Mouse (Mus musculus) liver, postnatal 0 days (tissue): Measurements from ENCODE around the gene Qser1. TPM values are rescaled to one million over a fixed set of nuclear protein-coding genes. Genes with fewer than 3 reads are reported as not detected.

ENCODE experiments used
- ATAC-seq: fragments of 200-750 bp; cut with Nextera tagmentation; 2 replicates; pipeline ENCODE4 v1.8.0; 2017; ENCODE audit warnings: mild to moderate bottlenecking, moderate library complexity
- DNase-seq: peaks from one replicate; pipeline ENCODE4 v3.0.0-alpha.2; 2016
- H3K27ac ChIP-seq: fragments of 300-500 bp; sonication (generic); 2 replicates; pipeline ENCODE4 v1.5.1; 2014; ENCODE audit warnings: antibody characterized with exemption, moderate library complexity, mild to moderate bottlenecking, low read depth
- H3K27me3 ChIP-seq: fragments of 300-500 bp; sonication (generic); 2 replicates; pipeline ENCODE4 v1.6.1; 2014; ENCODE audit warnings: low read length, control low read depth, mixed read lengths; ENCODE audit not compliant: insufficient read depth
- H3K36me3 ChIP-seq: fragments of 300-500 bp; sonication (generic); replicated peaks from 2 replicates; pipeline ENCODE4 v1.6.1; 2014; ENCODE audit warnings: mild to moderate bottlenecking, control low read depth, low read length, moderate library complexity, mixed read lengths; ENCODE audit not compliant: insufficient read depth
- H3K4me1 ChIP-seq: fragments of 300-500 bp; sonication (generic); 2 replicates; pipeline ENCODE4 v1.6.1; 2014; ENCODE audit warnings: antibody characterized with exemption, mild to moderate bottlenecking, control low read depth; ENCODE audit not compliant: insufficient read depth
- H3K4me2 ChIP-seq: fragments of 300-500 bp; sonication (generic); 2 replicates; pipeline ENCODE4 v1.6.1; 2014; ENCODE audit warnings: low read depth, mild to moderate bottlenecking, low read length, moderate library complexity, mixed read lengths
- H3K4me3 ChIP-seq: fragments of 300-500 bp; sonication (generic); 2 replicates; pipeline ENCODE4 v1.5.1; 2014; ENCODE audit warnings: low read depth, low read length
- H3K9ac ChIP-seq: fragments of 300-500 bp; sonication (generic); replicated peaks from 2 replicates; pipeline ENCODE4 v1.6.1; 2014; ENCODE audit warnings: mild to moderate bottlenecking, moderate library complexity
- H3K9me3 ChIP-seq: fragments of 300-500 bp; sonication (generic); 2 replicates; pipeline ENCODE4 v1.6.1; 2016; ENCODE audit warnings: mild to moderate bottlenecking, control low read depth, low read length, mixed read lengths
- CTCF ChIP-seq: sonication (generic); IDR thresholded peaks from 2 replicates; pipeline ENCODE4 v1.5.1; 2016; ENCODE audit warnings: antibody characterized with exemption, low read depth
- EP300 ChIP-seq: IDR thresholded peaks from 2 replicates; pipeline ENCODE4 v1.6.1; 2016; ENCODE audit warnings: antibody characterized with exemption, low read depth, mild to moderate bottlenecking
- WGBS: fragments of 180-500 bp; shearing (Covaris S2); extraction: QIAGEN DNeasy Blood & Tissue Kit; methylation state at CpG from one replicate; pipeline ENCODE4 v1.1.7; 2014; ENCODE audit not compliant: insufficient replicate concordance; 5-methylcytosine and 5-hydroxymethylcytosine counted together
- polyA plus RNA-seq: library from polyadenylated mRNA; unstranded; fragments of >200 nt; fragmentation: Nextera tagmentation; extraction: Ambion mirVana; gene quantifications from 2 replicates; pipeline ENCODE4 v1.2.1, GENCODE M21; 2015

Gene Qser1
- polyA plus RNA-seq, 1 experiment from 2014 or later, result 1.2 TPM

GRCm38 (mm10) chr2:104732562-104733256 is 83.9 kb downstream of the Qser1 start:
- DNase-seq (no peak), ATAC-seq (peak; percentile 60)
- Histone ChIP-seq H3K9ac (no peak overlapping the region), H3K4me1 (no peaks in the 10 kb centered on the region; the same call in none of the 2 replicates), H3K9me3 (no peaks in the 10 kb centered on the region), H3K27ac (peak overlapping the region; percentile 58), H3K27me3 (no peaks in the 10 kb centered on the region), H3K4me2 (peak overlapping the region; percentile 50; the same call in 1 of the 2 replicates), H3K4me3 (no peak overlapping the region), H3K36me3 (no peaks in the 10 kb centered on the region)
- 38% methylated on average over 7 of the region's 7 CpGs for WGBS
- 0 out of 2 replicates have a peak, but pooled peaks have one; percentile 4 for TF ChIP-seq EP300
- TF ChIP-seq CTCF, result no peak

GRCm38 (mm10) chr2:104732033-104732444 is 84.5 kb downstream of the Qser1 start:
- peak overlapping the region; percentile 50 for H3K4me2 ChIP-seq
- DNase-seq (peak; percentile 43), ATAC-seq (peak; percentile 68)
- H3K9me3 ChIP-seq, result no peaks in the 10 kb centered on the region
- peak overlapping the region; percentile 58 for H3K27ac ChIP-seq
- TF ChIP-seq CTCF, result no peak
- no peak for TF ChIP-seq EP300
- 26% methylated on average over 9 of the region's 9 CpGs for WGBS
- H3K4me3 ChIP-seq, result no peak overlapping the region
- H3K9ac ChIP-seq, result no peak overlapping the region
- H3K4me1 ChIP-seq, result no peaks in the 10 kb centered on the region; the same call in none of the 2 replicates
- no peaks in the 10 kb centered on the region for H3K36me3 ChIP-seq
- H3K27me3 ChIP-seq, result no peaks in the 10 kb centered on the region

- H3K27ac ChIP-seq, result no peak overlapping the region
- no peaks in the 10 kb centered on the region for H3K27me3 ChIP-seq
- DNase-seq (no peak), ATAC-seq (no peak)
- H3K9me3 ChIP-seq, result no peaks in the 10 kb centered on the region
- H3K36me3 ChIP-seq, result peaks cover 4% of the 10 kb centered on the region; the same call in 1 of the 2 replicates
- TF ChIP-seq CTCF, result no peak
- TF ChIP-seq EP300, result no peak
- H3K4me1 ChIP-seq, result no peaks in the 10 kb centered on the region; the same call in 1 of the 2 replicates
- no peak overlapping the region for H3K9ac ChIP-seq
- WGBS, result 77% methylated on average over 1 of the region's 1 CpGs
- no peak overlapping the region for H3K4me2 ChIP-seq
- H3K4me3 ChIP-seq, result no peak overlapping the region
Measured at GRCm38 (mm10) chr2:104727369-104727768, 89.2 kb downstream of the Qser1 start.

- H3K4me3 ChIP-seq, result no peak overlapping the region
- 69% methylated on average over 3 of the region's 3 CpGs for WGBS
- TF ChIP-seq EP300, result no peak
- TF ChIP-seq CTCF, result no peak
- H3K27ac ChIP-seq, result no peak overlapping the region
- H3K9me3 ChIP-seq, result no peaks in the 10 kb centered on the region
- DNase-seq (no peak), ATAC-seq (no peak)
- H3K9ac ChIP-seq, result no peak overlapping the region
- H3K27me3 ChIP-seq, result no peaks in the 10 kb centered on the region
- no peaks in the 10 kb centered on the region for H3K4me1 ChIP-seq
- H3K4me2 ChIP-seq, result no peak overlapping the region
- H3K36me3 ChIP-seq, result peaks cover 4% of the 10 kb centered on the region; the same call in 1 of the 2 replicates
Measured at GRCm38 (mm10) chr2:104722021-104722420, 94.5 kb downstream of the Qser1 start.

- DNase-seq (no peak), ATAC-seq (no peak)
- 64% methylated on average over 4 of the region's 4 CpGs for WGBS
- H3K36me3 ChIP-seq, result no peaks in the 10 kb centered on the region
- H3K9ac ChIP-seq, result no peak overlapping the region
- H3K27ac ChIP-seq, result no peak overlapping the region
- no peak overlapping the region for H3K4me2 ChIP-seq
- TF ChIP-seq EP300 (no peak), CTCF (no peak)
- no peaks in the 10 kb centered on the region for H3K4me1 ChIP-seq
- no peak overlapping the region for H3K4me3 ChIP-seq
- H3K27me3 ChIP-seq, result no peaks in the 10 kb centered on the region
- H3K9me3 ChIP-seq, result no peaks in the 10 kb centered on the region
Measured at GRCm38 (mm10) chr2:104717827-104718226, 98.7 kb downstream of the Qser1 start.

- Histone ChIP-seq H3K4me1 (no peaks in the 10 kb centered on the region), H3K27me3 (no peaks in the 10 kb centered on the region), H3K9ac (no peak overlapping the region), H3K4me2 (no peak overlapping the region), H3K27ac (no peak overlapping the region), H3K4me3 (no peak overlapping the region), H3K9me3 (no peaks in the 10 kb centered on the region), H3K36me3 (no peaks in the 10 kb centered on the region)
- 61% methylated on average over 2 of the region's 2 CpGs for WGBS
- no peak for ATAC-seq
- no peak for TF ChIP-seq CTCF
- TF ChIP-seq EP300, result no peak
- no peak for DNase-seq
Measured at GRCm38 (mm10) chr2:104717231-104717735, 99.3 kb downstream of the Qser1 start.
